Mouse (Mus musculus) adipocyte (in vitro differentiated cells): ENCODE measurements around the gene Sympk.
"Not testable (repeated sequence)": the region's sequence is repeated elsewhere in the genome, so short reads cannot be mapped to it uniquely, and the experiment has no call there.

Experiments used
- DNase-seq: peaks from one replicate; pipeline ENCODE4 v3.0.0-alpha.2; 2016; ENCODE audit warnings: low spot score

The Sympk gene

GRCm38 (mm10) chr7:19052345-19053135 lies 28.4 kb downstream of the Sympk start:
- no peak for DNase-seq

DNA sequence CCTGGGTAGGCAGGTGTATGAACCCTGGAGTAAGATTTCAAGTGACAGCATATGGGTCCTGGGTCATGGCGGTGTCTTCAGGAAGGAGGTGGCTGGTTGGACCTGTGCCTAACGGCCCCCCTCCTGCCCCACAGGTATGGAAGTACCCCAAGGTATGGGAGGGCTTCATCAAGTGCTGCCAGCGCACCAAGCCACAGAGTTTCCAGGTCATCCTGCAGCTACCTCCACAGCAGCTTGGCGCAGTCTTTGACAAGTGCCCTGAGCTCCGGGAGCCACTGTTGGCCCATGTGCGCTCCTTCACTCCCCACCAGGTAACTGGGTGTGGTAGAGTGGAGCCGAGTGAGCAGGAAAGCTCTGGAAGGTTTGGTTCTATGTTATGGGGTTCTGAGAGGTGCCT lies 29.0 kb downstream of the Sympk start:
- no peak for DNase-seq

DNA sequence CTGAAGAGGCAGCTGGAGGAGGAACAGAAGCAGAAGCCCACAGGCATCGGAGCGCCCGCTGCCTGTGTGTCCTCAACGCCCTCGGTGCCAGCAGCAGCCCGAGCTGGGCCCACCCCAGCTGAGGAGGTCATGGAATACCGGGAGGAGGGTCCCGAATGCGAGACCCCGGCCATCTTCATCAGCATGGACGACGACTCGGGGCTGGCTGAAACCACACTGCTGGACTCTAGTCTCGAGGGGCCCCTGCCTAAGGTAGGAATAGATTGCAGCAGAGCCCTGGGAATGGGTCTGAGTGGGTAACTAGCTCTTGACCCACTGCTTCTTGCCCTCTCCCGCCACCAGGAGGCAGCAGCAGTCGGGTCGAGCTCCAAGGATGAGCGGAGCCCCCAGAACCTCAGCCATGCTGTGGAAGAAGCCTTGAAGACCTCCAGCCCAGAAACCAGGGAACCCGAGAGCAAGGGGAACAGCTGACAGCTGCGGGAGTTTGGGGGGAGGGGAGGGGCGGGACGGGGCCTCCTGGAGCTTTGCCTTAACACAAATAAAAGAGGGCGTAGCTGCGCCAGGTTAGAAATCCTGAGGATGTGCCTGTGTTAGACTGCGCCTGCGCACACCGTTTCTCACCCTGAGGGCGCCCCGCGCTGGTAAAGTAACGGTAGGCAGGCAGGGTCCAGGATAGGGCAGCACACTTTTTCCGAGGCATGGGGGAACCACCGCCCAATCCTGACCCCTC lies 30.0 kb downstream of the Sympk start, which contains the start of gene Rsph6a:
TSS of gene Rsph6a (plus strand) at position 644 of the 730 bp plus-strand sequence.
- no peak for DNase-seq

- DNase-seq = no peak
These were observed 30.6 kb downstream of the Sympk start for GRCm38 (mm10) chr7:19054777-19055076.

DNA sequence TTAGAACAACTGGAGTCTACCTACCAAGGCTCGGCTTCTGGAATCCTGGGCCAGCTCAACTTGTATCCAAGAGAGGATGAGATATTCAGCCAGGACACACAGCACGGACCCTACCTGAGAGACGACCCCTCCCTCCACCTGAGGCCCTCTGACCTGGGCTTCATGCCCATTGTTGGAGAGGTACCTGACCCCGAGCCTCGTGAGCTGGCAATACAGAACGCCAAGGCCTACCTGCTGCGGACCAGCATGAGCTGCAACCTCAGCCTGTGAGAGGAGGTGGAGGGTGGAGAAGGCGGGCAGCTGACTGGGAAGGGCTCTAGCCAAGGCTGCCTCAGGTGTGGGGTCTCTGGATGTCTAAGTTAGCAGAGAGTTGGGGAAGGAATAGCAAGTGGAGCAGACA lies 30.9 kb downstream of the Sympk start:
- no peak for DNase-seq

GRCm38 (mm10) chr7:19057405-19057804 lies 33.2 kb downstream of the Sympk start:
- no peak for DNase-seq

DNA sequence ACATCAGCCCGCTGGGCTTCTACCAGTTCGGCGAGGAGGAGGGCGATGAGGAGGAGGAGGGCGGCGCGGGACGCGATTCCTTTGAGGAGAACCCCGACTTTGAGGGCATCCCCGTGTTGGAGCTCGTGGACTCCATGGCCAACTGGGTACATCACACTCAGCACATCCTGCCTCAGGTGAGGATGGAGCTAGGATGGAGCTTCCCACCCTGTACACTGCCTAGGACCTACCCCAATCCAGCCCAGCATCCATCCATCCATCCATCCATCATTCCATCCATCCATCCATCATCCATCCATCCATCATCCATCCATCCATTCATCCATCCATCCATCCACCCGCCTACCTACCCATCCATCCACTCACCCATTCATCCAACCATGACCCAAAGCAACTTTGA lies 41.7 kb downstream of the Sympk start:
- DNase-seq = no peak

DNA sequence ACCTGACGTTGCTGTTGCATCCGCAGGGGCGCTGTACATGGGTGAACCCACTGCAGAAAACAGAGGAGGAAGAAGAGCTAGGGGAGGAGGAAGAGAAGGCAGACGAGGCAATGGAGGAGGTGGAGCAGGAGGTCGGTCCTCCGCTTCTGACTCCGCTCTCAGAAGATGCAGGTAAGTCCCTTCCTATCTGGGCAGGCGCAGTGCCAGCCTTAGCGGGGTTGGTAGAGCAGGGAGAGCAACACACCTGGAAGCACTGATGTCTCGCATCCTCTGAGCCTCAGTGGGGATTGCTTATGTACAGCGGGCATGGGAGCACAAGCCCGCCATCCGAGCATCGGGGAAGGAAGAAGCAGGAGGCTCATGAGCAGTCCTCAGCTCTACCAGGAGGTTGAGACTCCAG lies 42.9 kb downstream of the Sympk start:
- no peak for DNase-seq

- no peak for DNase-seq
These were observed 43.8 kb downstream of the Sympk start for GRCm38 (mm10) chr7:19067935-19068334.

GRCm38 (mm10) chr7:19068707-19069106 lies 44.5 kb downstream of the Sympk start:
- DNase-seq = peak; percentile 78

- no peak for DNase-seq
These were observed 45.3 kb downstream of the Sympk start for GRCm38 (mm10) chr7:19069500-19069899.

DNA sequence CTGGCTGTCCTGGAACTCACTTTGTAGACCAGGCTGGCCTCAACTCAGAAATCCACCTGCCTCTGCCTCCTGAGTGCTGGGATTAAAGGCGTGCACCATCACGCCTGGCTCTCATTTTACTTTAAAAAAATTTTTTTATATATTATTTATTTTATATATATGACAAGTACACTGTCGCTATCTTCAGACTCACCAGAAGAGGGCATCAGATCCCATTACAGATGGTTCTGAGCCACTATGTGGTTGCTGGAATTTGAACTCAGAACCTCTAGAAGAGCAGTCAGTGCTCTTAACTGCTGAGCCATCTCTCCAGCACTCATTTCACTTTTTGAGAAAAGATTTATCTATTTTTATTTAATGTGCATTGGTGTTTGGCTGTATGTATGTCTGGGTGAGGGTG lies 46.8 kb downstream of the Sympk start:
- not testable (repeated sequence) for DNase-seq

DNA sequence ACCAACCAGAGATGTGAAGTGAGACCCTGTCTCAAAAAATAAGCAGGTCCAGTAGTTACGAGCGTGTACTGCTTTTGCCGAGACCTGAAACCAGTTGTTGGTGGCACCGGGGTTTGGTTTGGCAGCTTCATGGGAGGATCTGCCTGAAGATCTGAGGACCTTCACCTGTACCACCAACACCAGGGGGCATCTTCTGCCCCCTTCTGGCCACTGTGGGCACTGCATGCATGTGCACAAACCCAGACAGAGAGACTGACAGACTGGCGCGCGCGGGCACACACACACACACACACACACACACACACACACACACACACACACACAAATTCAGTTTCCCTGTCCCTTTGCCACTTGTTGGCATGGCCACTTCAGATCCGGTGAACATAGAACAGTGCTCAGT lies 49.3 kb downstream of the Sympk start:
- DNase-seq = no peak

DNA sequence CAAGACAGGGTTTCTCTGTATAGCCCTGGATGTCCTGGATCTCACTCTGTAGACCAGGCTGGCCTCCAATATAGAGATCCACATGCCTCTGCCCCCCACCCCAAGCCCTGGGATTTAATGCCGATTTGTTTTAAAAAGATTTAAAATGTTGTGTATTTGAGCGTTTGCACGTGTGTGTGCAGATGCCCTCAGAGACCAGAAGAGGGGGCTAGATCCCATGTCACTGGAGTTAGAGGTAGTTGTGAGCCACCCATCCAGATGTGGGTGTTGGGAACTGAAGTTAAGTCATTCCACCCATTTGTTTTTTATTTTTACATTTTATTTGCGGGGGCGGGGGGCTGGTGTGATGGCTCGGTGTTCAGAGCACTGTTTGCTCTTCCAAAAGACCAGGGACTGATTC lies 50.3 kb downstream of the Sympk start:
- no peak for DNase-seq

DNA sequence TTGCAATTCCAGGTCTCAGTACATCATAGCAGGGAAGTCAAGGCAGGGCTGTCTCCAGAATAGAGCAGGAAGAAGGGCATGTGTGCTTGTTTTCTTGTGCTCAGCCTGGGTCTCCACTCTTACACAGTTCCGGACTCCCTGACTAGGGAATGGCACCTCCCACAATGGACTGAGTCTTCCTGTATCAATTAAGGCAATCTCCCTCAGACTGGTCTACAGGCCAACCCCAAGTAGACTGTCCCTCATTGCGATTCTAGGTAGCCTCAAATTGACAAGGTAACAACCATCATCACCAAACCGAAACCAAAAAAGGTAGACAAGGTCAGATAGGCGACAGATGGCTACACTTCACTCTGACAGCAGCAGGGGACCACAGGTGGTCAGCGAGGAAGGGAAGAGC lies 51.1 kb downstream of the Sympk start:
- no peak for DNase-seq

- peak; percentile 91 for DNase-seq
These were observed 51.8 kb downstream of the Sympk start, which contains the start of gene Dmwd for GRCm38 (mm10) chr7:19075723-19076585. Dmwd (plus strand) TSS chr7:19076227.

- DNase-seq = no peak
These were observed 52.4 kb downstream of the Sympk start for GRCm38 (mm10) chr7:19076586-19076991.

DNA sequence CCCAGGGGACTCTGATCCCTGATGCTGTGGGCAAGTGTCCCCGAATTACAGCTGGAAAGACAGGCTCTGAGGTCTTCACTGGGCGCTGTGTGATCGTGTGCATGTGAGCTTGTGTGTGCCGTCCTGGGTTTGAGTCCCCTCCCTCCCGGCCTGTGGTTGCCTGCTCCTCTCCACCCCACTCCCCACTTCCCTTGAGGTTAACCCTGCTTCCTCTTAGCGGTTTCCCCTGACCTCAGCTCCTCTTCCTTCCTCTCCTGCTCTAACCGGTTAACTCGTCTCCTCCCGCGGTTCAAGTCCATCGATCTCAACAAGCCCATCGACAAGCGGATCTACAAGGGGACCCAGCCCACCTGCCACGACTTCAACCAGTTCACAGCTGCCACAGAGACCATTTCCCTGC lies 53.6 kb downstream of the Sympk start:
- DNase-seq = no peak

- no peak for DNase-seq
These were observed 54.6 kb downstream of the Sympk start for GRCm38 (mm10) chr7:19078732-19079131.

GRCm38 (mm10) chr7:19080451-19080950 lies 56.3 kb downstream of the Sympk start:
- DNase-seq = no peak

DNA sequence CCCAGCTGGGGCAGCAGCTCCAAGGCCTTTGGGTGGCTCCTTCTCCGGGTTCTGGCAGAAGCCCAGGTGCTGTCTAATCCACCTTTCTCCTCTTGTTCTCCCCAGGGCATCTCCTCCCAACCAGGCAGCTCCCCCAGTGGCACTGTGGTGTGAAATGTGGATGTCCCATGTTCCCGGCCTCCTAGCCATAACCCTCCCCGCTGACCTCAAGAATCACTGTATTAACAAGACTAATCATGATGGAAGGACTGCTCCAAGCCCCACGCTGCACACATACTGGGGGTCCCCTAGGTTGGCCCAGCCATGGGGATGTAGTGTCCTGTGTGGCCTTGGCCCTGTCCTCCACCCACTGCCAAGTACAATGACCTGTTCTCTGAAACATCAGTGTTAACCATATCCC lies 58.0 kb downstream of the Sympk start:
- no peak for DNase-seq

- peak; percentile 54 for DNase-seq
These were observed 58.9 kb downstream of the Sympk start for GRCm38 (mm10) chr7:19083096-19083495.
